Comparison of ENCODE assay signal across 9 mouse cellular contexts in genomic region chr8:123039376-123040109, GRCm38 (mm10). TPM values are rescaled to one million over a fixed set of nuclear protein-coding genes. Genes with fewer than 3 reads are reported as not detected.
DNase-seq lines count a peak whose midpoint lies in the region; ATAC-seq and TF ChIP-seq lines count a peak whose summit lies in the region.
"Had no signal": no experiment of that assay in that cellular context is flagged by ENCODE, and none has a peak within 500 bp of the region (broad histone marks: within the 10 kb centered on the region; RNA-seq: fewer than 3 reads in every experiment).

No protein-coding gene starts in this region.

- WGBS in lung, embryonic 15.5 days: 63% methylated on average over 11 of the region's 11 CpGs
- 70% methylated on average over 11 of the region's 11 CpGs for whole genome bisulfite sequencing in lung, postnatal 0 days
- 25% methylated on average over 11 of the region's 11 CpGs for WGBS in forebrain, embryonic 12.5 days
- 83% methylated on average over 11 of the region's 11 CpGs for WGBS in limb, embryonic 12.5 days
- WGBS in neural tube, embryonic 15.5 days: 23% methylated on average over 11 of the region's 11 CpGs

- peak overlapping the region; percentile 75 for H3K4me2 ChIP-seq in lung, embryonic 15.5 days
- H3K4me2 ChIP-seq in lung, postnatal 0 days (replicated peaks; ENCODE audit: low read depth, low read length): no peak overlapping the region; the same call in 1 of the 2 replicates
- H3K4me2 ChIP-seq in forebrain, embryonic 12.5 days: peak overlapping the region; percentile 86
- peak overlapping the region; percentile 74 for H3K4me2 ChIP-seq in limb, embryonic 12.5 days
- H3K4me2 ChIP-seq in neural tube, embryonic 15.5 days: peak overlapping the region; percentile 79

- peaks cover 41% of the 10 kb centered on the region for H3K4me1 ChIP-seq in lung, embryonic 15.5 days
- peaks cover 14% of the 10 kb centered on the region; the same call in 1 of the 2 replicates for H3K4me1 ChIP-seq in lung, postnatal 0 days (ENCODE audit: insufficient read depth, low read depth, low read length)
- H3K4me1 ChIP-seq in forebrain, embryonic 12.5 days: peaks cover 49% of the 10 kb centered on the region
- H3K4me1 ChIP-seq in limb, embryonic 12.5 days (replicated peaks): peaks cover 28% of the 10 kb centered on the region
- H3K4me1 ChIP-seq in neural tube, embryonic 15.5 days: peaks cover 51% of the 10 kb centered on the region

- H3K27me3 ChIP-seq in lung, embryonic 15.5 days: no peaks in the 10 kb centered on the region
- no peaks in the 10 kb centered on the region for H3K27me3 ChIP-seq in lung, postnatal 0 days (replicated peaks; ENCODE audit: insufficient read depth, low read length)
- no peaks in the 10 kb centered on the region for H3K27me3 ChIP-seq in forebrain, embryonic 12.5 days
- H3K27me3 ChIP-seq in limb, embryonic 12.5 days: no peaks in the 10 kb centered on the region
- H3K27me3 ChIP-seq in neural tube, embryonic 15.5 days (replicated peaks): no peaks in the 10 kb centered on the region

- 0 out of 2 replicates have a peak overlapping the region, but pooled peaks have one; percentile 99 for H3K4me3 ChIP-seq in lung, embryonic 15.5 days
- H3K4me3 ChIP-seq in lung, postnatal 0 days (ENCODE audit: low read depth, low read length): no peak overlapping the region
- peak overlapping the region; percentile 100 for H3K4me3 ChIP-seq in forebrain, embryonic 12.5 days (replicated peaks)
- peak overlapping the region; percentile 100 for H3K4me3 ChIP-seq in limb, embryonic 12.5 days (replicated peaks)
- H3K4me3 ChIP-seq in neural tube, embryonic 15.5 days (replicated peaks): peak overlapping the region; percentile 99; the same call in 1 of the 2 replicates

- TF ChIP-seq EP300 in lung, postnatal 0 days (IDR thresholded peaks at IDR 0.05): no peak

- TF ChIP-seq CTCF in lung, postnatal 0 days (IDR thresholded peaks at IDR 0.05): no peak

- H3K9me3 ChIP-seq in lung, embryonic 15.5 days: no peaks in the 10 kb centered on the region
- no peaks in the 10 kb centered on the region for H3K9me3 ChIP-seq in lung, postnatal 0 days (ENCODE audit: low read length)
- H3K9me3 ChIP-seq in forebrain, embryonic 12.5 days: no peaks in the 10 kb centered on the region
- H3K9me3 ChIP-seq in limb, embryonic 12.5 days: no peaks in the 10 kb centered on the region
- H3K9me3 ChIP-seq in neural tube, embryonic 15.5 days (replicated peaks): no peaks in the 10 kb centered on the region

- no peaks in the 10 kb centered on the region for H3K36me3 ChIP-seq in lung, embryonic 15.5 days
- H3K36me3 ChIP-seq in lung, postnatal 0 days (ENCODE audit: insufficient read depth, low read length): no peaks in the 10 kb centered on the region
- no peaks in the 10 kb centered on the region for H3K36me3 ChIP-seq in forebrain, embryonic 12.5 days (replicated peaks)
- peaks cover 3% of the 10 kb centered on the region; the same call in 1 of the 2 replicates for H3K36me3 ChIP-seq in limb, embryonic 12.5 days
- H3K36me3 ChIP-seq in neural tube, embryonic 15.5 days: no peaks in the 10 kb centered on the region

- H3K9ac ChIP-seq in lung, embryonic 15.5 days: no peak overlapping the region
- no peak overlapping the region for H3K9ac ChIP-seq in lung, postnatal 0 days (replicated peaks; ENCODE audit: low read depth)
- H3K9ac ChIP-seq in forebrain, embryonic 12.5 days: 0 out of 2 replicates have a peak overlapping the region, but pooled peaks have one; percentile 13
- H3K9ac ChIP-seq in limb, embryonic 12.5 days (replicated peaks): peak overlapping the region; percentile 31; the same call in 1 of the 2 replicates
- H3K9ac ChIP-seq in neural tube, embryonic 15.5 days (replicated peaks): peak overlapping the region; percentile 33; the same call in 1 of the 2 replicates

- DNase-seq in lung, postnatal 0 days (ENCODE audit: low spot score): no peak
- no peak for DNase-seq in frontal cortex, postnatal 36 days (ENCODE audit: low spot score in 2 of 2)
- no peak for DNase-seq in embryo, embryonic 10.5 days (ENCODE audit: low spot score)
- DNase-seq in urinary bladder, postnatal 10 days (ENCODE audit: low spot score): no peak
- DNase-seq: lung, postnatal 36 days had no signal

- no peak overlapping the region for H3K27ac ChIP-seq in lung, embryonic 15.5 days
- no peak overlapping the region for H3K27ac ChIP-seq in lung, postnatal 0 days (ENCODE audit: low read length)
- peak overlapping the region; percentile 95 for H3K27ac ChIP-seq in forebrain, embryonic 12.5 days
- no peak overlapping the region for H3K27ac ChIP-seq in limb, embryonic 12.5 days
- H3K27ac ChIP-seq in neural tube, embryonic 15.5 days (replicated peaks): peak overlapping the region; percentile 51

- ATAC-seq in lung, embryonic 15.5 days (ENCODE audit: borderline replicate concordance, extremely low read depth, low FRiP score, low TSS enrichment): no peak
- no peak for ATAC-seq in lung, postnatal 0 days
- ATAC-seq in forebrain, embryonic 12.5 days (ENCODE audit: low FRiP score): no peak
- ATAC-seq in limb, embryonic 12.5 days (ENCODE audit: insufficient number of reproducible peaks, insufficient read depth, low FRiP score, low TSS enrichment, low read depth): no peak
- no peak for ATAC-seq in neural tube, embryonic 15.5 days (ENCODE audit: low FRiP score)

RNA-seq across cellular contexts. Expression of gene Ankrd11, which starts 2.5 kb away (rescaled TPM):
- polyA plus RNA-seq in lung, embryonic 15.5 days (2015; fragmentation: Nextera tagmentation; extraction: Ambion mirVana): 56.8 and 59.6 TPM in 2 replicates
- 46.5 and 60.1 TPM in 2 replicates for polyA plus RNA-seq in lung, postnatal 0 days (2015; fragmentation: Nextera tagmentation; extraction: Ambion mirVana)
- 38.4 and 65.7 TPM in 2 replicates for polyA plus RNA-seq in forebrain, embryonic 12.5 days (2016; fragmentation: Nextera tagmentation; extraction: Ambion mirVana)
- polyA plus RNA-seq in limb, embryonic 12.5 days (2016; fragmentation: Nextera tagmentation; extraction: Ambion mirVana): 62.3 and 108 TPM in 2 replicates
- 36.5 and 59.9 TPM in 2 replicates for polyA plus RNA-seq in neural tube, embryonic 15.5 days (2015; fragmentation: Nextera tagmentation; extraction: Ambion mirVana)

RNA-seq across cellular contexts. Expression of gene Spg7, which starts 23.2 kb away (rescaled TPM):
- 45.2 and 46.4 TPM in 2 replicates for polyA plus RNA-seq in lung, embryonic 15.5 days (2015; fragmentation: Nextera tagmentation; extraction: Ambion mirVana)
- 22.7 and 27.3 TPM in 2 replicates for polyA plus RNA-seq in lung, postnatal 0 days (2015; fragmentation: Nextera tagmentation; extraction: Ambion mirVana)
- 59.1 and 61.6 TPM in 2 replicates for polyA plus RNA-seq in forebrain, embryonic 12.5 days (2016; fragmentation: Nextera tagmentation; extraction: Ambion mirVana)
- 63.2 and 63.7 TPM in 2 replicates for polyA plus RNA-seq in limb, embryonic 12.5 days (2016; fragmentation: Nextera tagmentation; extraction: Ambion mirVana)
- polyA plus RNA-seq in neural tube, embryonic 15.5 days (2015; fragmentation: Nextera tagmentation; extraction: Ambion mirVana): 45.8 and 47.6 TPM in 2 replicates

Comparison
In these comparisons a context has a peak if more than half of its experiments do, and no peak if none do; other contexts are left out.
1. H3K27ac ChIP-seq: peak in forebrain, embryonic 12.5 days (single experiment) and neural tube, embryonic 15.5 days (single experiment); none in lung, embryonic 15.5 days (single experiment), lung, postnatal 0 days (single experiment) and limb, embryonic 12.5 days (single experiment).
2. H3K9ac ChIP-seq: peak in forebrain, embryonic 12.5 days (single experiment), limb, embryonic 12.5 days (single experiment) and neural tube, embryonic 15.5 days (single experiment); none in lung, embryonic 15.5 days (single experiment) and lung, postnatal 0 days (single experiment).